Mouse (Mus musculus) small intestine, adult 2 months (tissue): Measurements from ENCODE around the gene Cldnd2. TPM values are rescaled to one million over a fixed set of nuclear protein-coding genes. Genes with fewer than 3 reads are reported as not detected.

ENCODE experiments used
- H3K27ac ChIP-seq: fragments of 200-500 bp; 2 replicates; pipeline ENCODE4 v1.5.1; 2012; ENCODE audit warnings: low read depth, low read length, control low read depth, inconsistent platforms; ENCODE audit not compliant: insufficient read depth
- H3K27me3 ChIP-seq: fragments of 200-500 bp; 2 replicates; pipeline ENCODE4 v1.6.1; 2012; ENCODE audit warnings: mild to moderate bottlenecking, moderate library complexity, low read length, inconsistent platforms; ENCODE audit not compliant: control insufficient read depth, insufficient read depth
- H3K36me3 ChIP-seq: fragments of 200-500 bp; 2 replicates; pipeline ENCODE4 v1.6.1; 2012; ENCODE audit warnings: mild to moderate bottlenecking, low read length, control low read depth, inconsistent platforms; ENCODE audit not compliant: control insufficient read depth, insufficient read depth
- H3K4me1 ChIP-seq: fragments of 200-500 bp; 2 replicates; pipeline ENCODE4 v1.6.1; 2012; ENCODE audit warnings: low read length, inconsistent platforms, mixed read lengths; ENCODE audit not compliant: control insufficient read depth, insufficient read depth, insufficient read length
- H3K4me3 ChIP-seq: fragments of 200-500 bp; 2 replicates; pipeline ENCODE4 v1.5.1; 2012; ENCODE audit warnings: low read depth, mild to moderate bottlenecking, control low read depth, inconsistent platforms, low read length, moderate library complexity
- CTCF ChIP-seq: fragments of 200-500 bp; IDR thresholded peaks from 2 replicates; pipeline ENCODE4 v1.5.1; 2012; ENCODE audit warnings: low read depth, mild to moderate bottlenecking, control low read depth, inconsistent platforms, low read length, moderate library complexity, mixed read lengths; ENCODE audit not compliant: insufficient replicate concordance, insufficient read length; ENCODE audit errors: extremely low read depth
- POLR2A ChIP-seq: fragments of 200-500 bp; IDR thresholded peaks from 2 replicates; pipeline ENCODE4 v1.6.1; 2012; ENCODE audit warnings: low read depth, mild to moderate bottlenecking, control low read depth, inconsistent platforms, low read length, moderate library complexity
- WGBS: fragments of 180-500 bp; shearing (Covaris S2); methylation state at CpG from one replicate; pipeline ENCODE4 v1.1.7; 2018; 5-methylcytosine and 5-hydroxymethylcytosine counted together
- polyA plus RNA-seq: library from polyadenylated mRNA; depleted of rRNA; stranded (reverse); fragments of >200 nt; gene quantifications from 2 replicates; pipeline ENCODE4 v1.2.3, GENCODE M21; 2012; rRNA removed

The Cldnd2 gene
- polyA plus RNA-seq, 1 experiment, result not detected

DNA sequence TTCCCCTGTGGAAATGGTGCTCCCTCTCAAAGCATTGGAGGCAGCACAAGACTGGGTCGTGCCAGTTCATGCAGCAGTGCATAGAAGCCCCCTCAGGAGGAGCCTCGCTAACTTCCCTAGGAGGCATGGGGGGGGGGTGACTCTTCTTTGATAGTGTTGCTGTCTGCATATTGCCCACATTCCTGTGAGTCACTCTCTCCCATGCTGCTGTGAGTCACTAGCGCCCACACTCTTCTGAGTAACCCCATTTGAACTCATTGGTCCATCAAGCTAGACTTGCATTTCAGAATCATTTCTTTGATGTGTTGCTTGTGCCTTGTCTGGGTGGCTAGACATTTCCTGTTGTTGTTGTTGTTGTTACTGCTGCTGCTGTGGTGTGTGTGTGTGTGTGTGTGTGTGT lies 40.6 kb downstream of the Cldnd2 start:
- Histone ChIP-seq H3K4me1 (no peaks in the 10 kb centered on the region), H3K4me3 (no peak overlapping the region), H3K27me3 (peaks cover 10% of the 10 kb centered on the region; the same call in 1 of the 2 replicates), H3K36me3 (no peaks in the 10 kb centered on the region), H3K27ac (no peak overlapping the region)
- TF ChIP-seq POLR2A, result no peak
- no peak for TF ChIP-seq CTCF
- 52% methylated on average over 3 of the region's 3 CpGs for WGBS

GRCm38 (mm10) chr7:43482090-43482716 lies 41.6 kb downstream of the Cldnd2 start:
- no peak for TF ChIP-seq POLR2A
- TF ChIP-seq CTCF, result no peak
- no peak overlapping the region for H3K27ac ChIP-seq
- H3K4me1 ChIP-seq, result no peaks in the 10 kb centered on the region
- H3K27me3 ChIP-seq, result 0 out of 2 replicates have a peak, but pooled peaks cover under 1% of the 10 kb centered on the region
- H3K4me3 ChIP-seq, result no peak overlapping the region
- no peaks in the 10 kb centered on the region for H3K36me3 ChIP-seq
- 63% methylated on average over 8 of the region's 8 CpGs for WGBS

- Histone ChIP-seq H3K27me3 (no peaks in the 10 kb centered on the region), H3K36me3 (no peaks in the 10 kb centered on the region), H3K27ac (no peak overlapping the region), H3K4me3 (no peak overlapping the region), H3K4me1 (no peaks in the 10 kb centered on the region)
- WGBS, result 4% methylated on average over 10 of the region's 10 CpGs
- TF ChIP-seq CTCF, result no peak
- TF ChIP-seq POLR2A, result no peak
Measured at GRCm38 (mm10) chr7:43483236-43483635, 42.7 kb downstream of the Cldnd2 start.

DNA sequence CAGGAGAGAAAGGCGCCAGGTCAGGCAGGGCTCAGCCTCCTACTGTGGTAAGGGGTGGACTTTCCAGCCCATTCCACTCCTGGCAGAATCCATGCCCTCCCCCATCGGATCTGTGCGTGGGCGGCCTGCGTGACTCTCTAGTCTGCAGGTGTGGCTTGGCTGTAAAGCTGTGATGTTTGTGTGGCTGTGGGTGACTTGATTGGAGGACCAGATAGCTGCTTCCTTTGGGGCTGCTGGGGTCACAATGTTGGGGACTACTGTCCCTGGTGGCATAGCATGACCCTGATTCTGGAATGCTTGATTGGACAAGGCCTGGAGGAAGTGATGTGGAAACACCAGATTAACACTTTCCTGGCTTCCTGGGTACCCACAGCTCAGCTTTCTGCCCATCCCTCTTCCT lies 48.1 kb downstream of the Cldnd2 start:
- TF ChIP-seq CTCF (no peak), POLR2A (no peak)
- Histone ChIP-seq H3K4me1 (no peaks in the 10 kb centered on the region), H3K36me3 (no peaks in the 10 kb centered on the region), H3K4me3 (no peak overlapping the region), H3K27me3 (peaks cover 9% of the 10 kb centered on the region), H3K27ac (no peak overlapping the region)
- WGBS, result 28% methylated on average over 5 of the region's 5 CpGs

GRCm38 (mm10) chr7:43489631-43490125 lies 49.1 kb downstream of the Cldnd2 start, which contains the start of gene Iglon5:
Gene Iglon5, minus strand, starts transcription at chr7:43490075.
- H3K4me1 ChIP-seq, result no peaks in the 10 kb centered on the region
- WGBS, result 3% methylated on average over 26 of the region's 41 CpGs
- TF ChIP-seq CTCF, result no peak
- TF ChIP-seq POLR2A, result no peak
- no peak within 1 kb of the TSS for H3K27ac ChIP-seq
- no peaks in the 10 kb centered on the region for H3K36me3 ChIP-seq
- H3K27me3 ChIP-seq, result peaks cover 9% of the 10 kb centered on the region
- H3K4me3 ChIP-seq, result peak within 1 kb of the TSS; percentile 4; the same call in 1 of the 2 replicates

DNA sequence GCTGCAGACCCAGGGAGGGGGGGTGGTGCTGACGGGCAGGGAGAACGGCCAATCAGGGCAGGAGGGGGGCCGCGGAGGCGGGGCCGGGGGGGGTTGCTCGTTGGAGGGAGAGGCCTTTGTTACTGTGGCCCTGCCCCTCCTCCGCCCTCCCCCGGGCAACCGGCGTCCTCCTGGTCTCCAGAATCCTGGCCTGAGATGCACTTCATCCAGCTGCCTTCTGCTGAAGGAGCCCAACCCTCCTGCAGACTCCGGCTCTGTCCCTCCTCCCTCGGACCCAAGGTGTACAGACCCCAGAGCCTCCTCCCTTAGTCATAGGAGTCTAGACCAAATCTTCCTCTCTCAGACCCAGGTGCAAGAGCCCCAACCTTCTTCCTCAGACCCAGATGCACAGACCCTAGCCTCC lies 49.6 kb downstream of the Cldnd2 start:
- Histone ChIP-seq H3K36me3 (no peaks in the 10 kb centered on the region), H3K27ac (no peak overlapping the region), H3K27me3 (peaks cover 9% of the 10 kb centered on the region), H3K4me3 (no peak overlapping the region), H3K4me1 (no peaks in the 10 kb centered on the region)
- WGBS, result 2% methylated on average over 12 of the region's 13 CpGs
- TF ChIP-seq POLR2A (no peak), CTCF (no peak)

DNA sequence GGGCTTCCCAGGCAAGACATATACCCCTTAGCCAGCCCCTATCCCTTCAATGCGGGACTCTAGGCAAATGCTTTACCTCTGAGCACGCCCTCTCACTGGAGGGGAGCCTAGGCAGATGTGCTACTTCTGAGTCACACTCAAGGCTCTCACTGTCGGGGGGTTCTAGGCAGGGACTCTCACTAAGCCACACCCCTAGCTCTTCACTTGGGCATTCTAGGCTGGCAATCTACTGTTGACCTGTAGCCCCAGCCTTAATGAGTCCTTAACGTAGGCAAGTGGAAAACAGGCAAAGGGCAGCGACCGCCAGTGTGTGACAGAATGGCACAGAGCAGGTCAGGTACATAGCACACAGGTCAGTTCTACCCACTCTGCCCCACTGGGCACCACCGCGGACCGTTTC lies 50.3 kb downstream of the Cldnd2 start:
- 60% methylated on average over 9 of the region's 9 CpGs for WGBS
- H3K27me3 ChIP-seq, result peaks cover 9% of the 10 kb centered on the region
- no peak overlapping the region for H3K27ac ChIP-seq
- H3K4me1 ChIP-seq, result no peaks in the 10 kb centered on the region
- no peaks in the 10 kb centered on the region for H3K36me3 ChIP-seq
- TF ChIP-seq CTCF (no peak), POLR2A (no peak)
- no peak overlapping the region for H3K4me3 ChIP-seq

Other genes with a start within 250 kb of the Cldnd2 start
- gene Zfp715, start 127.5 kb upstream of the Cldnd2 start, polyA plus RNA-seq, result 0.58 and 0.86 TPM in 2 replicates
- 5.6 and 5.9 TPM in 2 replicates for gene Siglecf, start 89.4 kb upstream of the Cldnd2 start, polyA plus RNA-seq
- 7.8 and 11.8 TPM in 2 replicates for gene Siglecg, start 32.6 kb upstream of the Cldnd2 start, polyA plus RNA-seq
- not detected in 2 replicates for gene Lim2, start 13.1 kb upstream of the Cldnd2 start, polyA plus RNA-seq
- gene Nkg7, start 3.7 kb upstream of the Cldnd2 start, polyA plus RNA-seq, result 28.1 and 31.3 TPM in 2 replicates
- gene Etfb, start 3.3 kb downstream of the Cldnd2 start, polyA plus RNA-seq, result 45.1 and 66.8 TPM in 2 replicates
- 0.29 TPM in 1 of 2 replicates, not detected in the other for gene Gm45233, start 3.3 kb downstream of the Cldnd2 start, polyA plus RNA-seq
- 1.0 and 4.3 TPM in 2 replicates for gene Vsig10l, start 22.4 kb downstream of the Cldnd2 start, polyA plus RNA-seq
- 1.4 and 1.5 TPM in 2 replicates for gene Iglon5, start 49.3 kb downstream of the Cldnd2 start, polyA plus RNA-seq
- gene 4931406B18Rik, start 65.2 kb downstream of the Cldnd2 start, polyA plus RNA-seq, result not detected in 2 replicates
- 3.0 and 4.7 TPM in 2 replicates for gene Cd33, start 103.6 kb downstream of the Cldnd2 start, polyA plus RNA-seq
- 0.28 and 0.36 TPM in 2 replicates for gene Zfp658, start 121.5 kb downstream of the Cldnd2 start, polyA plus RNA-seq
- gene Zfp719, start 138.8 kb downstream of the Cldnd2 start, polyA plus RNA-seq, result 0.63 and 0.91 TPM in 2 replicates
- 0.05 TPM in 1 of 2 replicates, not detected in the other for gene Zfp819, start 166.4 kb downstream of the Cldnd2 start, polyA plus RNA-seq
- 42.7 and 57.8 TPM in 2 replicates for gene Ceacam18, start 193.9 kb downstream of the Cldnd2 start, polyA plus RNA-seq
- gene Siglece, start 219.4 kb downstream of the Cldnd2 start, polyA plus RNA-seq, result 2.2 and 3.0 TPM in 2 replicates
- gene Ctu1, start 231.2 kb downstream of the Cldnd2 start, polyA plus RNA-seq, result 7.6 and 9.7 TPM in 2 replicates
- 0.09 TPM in 1 of 2 replicates, not detected in the other for gene Klk14, start 249.6 kb downstream of the Cldnd2 start, polyA plus RNA-seq